Mouse (Mus musculus): ENCODE results near the gene Zfp628. TPM values are rescaled to one million over a fixed set of nuclear protein-coding genes. Genes with fewer than 3 reads are reported as not detected.

Zfp628 gene
- total and polyA plus RNA-seq, 3 experiments = 2.5 to 17.6 TPM; not detected in 1

DNA sequence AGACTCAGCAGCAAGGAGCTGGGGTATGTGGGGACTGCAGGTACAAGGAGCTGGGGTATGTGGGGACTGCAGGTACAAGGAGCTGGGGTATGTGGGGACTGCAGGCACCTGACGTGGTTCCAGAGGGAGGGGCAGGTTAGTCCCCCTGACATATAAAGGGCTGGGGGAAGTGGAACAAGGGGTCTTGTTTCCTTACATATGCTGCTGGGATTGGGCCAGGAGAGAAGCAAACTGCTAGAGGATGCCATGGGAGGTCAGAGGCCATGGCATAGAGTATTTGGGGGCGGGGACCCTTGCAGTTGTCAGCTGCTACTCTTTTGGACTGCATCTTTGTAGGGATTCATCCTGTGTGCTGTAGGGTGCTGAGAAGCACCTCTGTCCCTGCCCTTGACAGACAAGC lies 2.5 kb downstream of the Zfp628 start:
- peaks cover 0 to 4% of the 10 kb centered on the region in 2 experiments; a peak in 2 of 4 replicates for H3K36me3 ChIP-seq (ENCODE audit: control insufficient read depth in 1 of 2, insufficient read depth in 2 of 2, low read length in 2 of 2)
- peaks cover 6% of the 10 kb centered on the region for H3K79me2 ChIP-seq (ENCODE audit: control insufficient read depth, insufficient read depth, low read length, poor library complexity)
- H3K4me1 ChIP-seq (ENCODE audit: control insufficient read depth in 1 of 2, insufficient read depth in 2 of 2, low read length in 2 of 2) = 0 out of 4 replicates have a peak, but pooled peaks cover 0 to 5% of the 10 kb centered on the region in 2 experiments
- H3K27ac ChIP-seq (ENCODE audit: control insufficient read depth, low read depth, low read length) = no peak overlapping the region
- no peaks in the 10 kb centered on the region for H3K27me3 ChIP-seq (ENCODE audit: control insufficient read depth in 1 of 2, insufficient read depth in 2 of 2, low read length in 2 of 2)
- H3K9ac ChIP-seq (ENCODE audit: control insufficient read depth, low read depth, low read length, poor library complexity, severe bottlenecking) = no peak overlapping the region
- no peak for TF ChIP-seq ETS1 (IDR thresholded peaks at IDR 0.05; ENCODE audit: low read depth, low read length)
- H3K4me3 ChIP-seq (ENCODE audit: control insufficient read depth in 1 of 2, insufficient read depth in 1 of 2, low read depth in 2 of 2, low read length in 2 of 2) = no peak overlapping the region
- H3K9me3 ChIP-seq (replicated peaks; ENCODE audit: insufficient read depth, low read length) = no peaks in the 10 kb centered on the region
- DNase-seq (ENCODE audit: low read depth, low spot score) = no peak

DNA sequence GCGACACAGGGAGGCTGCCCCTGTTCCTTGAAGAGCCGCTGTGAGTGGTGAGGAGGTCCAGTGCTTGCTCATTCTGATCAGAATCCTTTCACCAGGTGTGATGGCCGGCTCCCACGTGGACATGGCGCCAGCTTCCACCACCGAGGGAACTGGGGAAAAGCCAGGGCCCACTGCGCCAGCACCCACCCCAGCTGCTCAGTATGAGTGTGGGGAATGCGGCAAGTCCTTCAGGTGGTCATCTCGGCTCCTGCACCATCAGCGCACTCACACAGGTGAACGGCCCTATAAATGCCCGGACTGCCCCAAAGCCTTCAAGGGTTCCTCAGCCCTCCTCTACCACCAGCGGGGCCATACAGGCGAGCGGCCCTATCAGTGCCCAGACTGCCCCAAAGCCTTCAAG lies 3.7 kb downstream of the Zfp628 start:
- H3K27me3 ChIP-seq (ENCODE audit: control insufficient read depth in 1 of 2, insufficient read depth in 2 of 2, low read length in 2 of 2) = no peaks in the 10 kb centered on the region
- H3K79me2 ChIP-seq (ENCODE audit: control insufficient read depth, insufficient read depth, low read length, poor library complexity) = peaks cover 6% of the 10 kb centered on the region
- H3K4me1 ChIP-seq (ENCODE audit: control insufficient read depth in 1 of 2, insufficient read depth in 2 of 2, low read length in 2 of 2) = 0 out of 4 replicates have a peak, but pooled peaks cover 0 to 5% of the 10 kb centered on the region in 2 experiments
- H3K36me3 ChIP-seq (ENCODE audit: control insufficient read depth in 1 of 2, insufficient read depth in 2 of 2, low read length in 2 of 2) = peaks cover 0 to 4% of the 10 kb centered on the region in 2 experiments; a peak in 2 of 4 replicates
- no peak overlapping the region for H3K9ac ChIP-seq (ENCODE audit: control insufficient read depth, low read depth, low read length, poor library complexity, severe bottlenecking)
- H3K4me3 ChIP-seq (ENCODE audit: control insufficient read depth in 1 of 2, insufficient read depth in 1 of 2, low read depth in 2 of 2, low read length in 2 of 2) = no peak overlapping the region
- no peak overlapping the region for H3K27ac ChIP-seq (ENCODE audit: control insufficient read depth, low read depth, low read length)
- TF ChIP-seq CTCF (IDR thresholded peaks at IDR 0.05 in 2 of 3, conservative IDR thresholded peaks at IDR 0.05 in 1 of 3; ENCODE audit: control insufficient read depth in 1 of 3, insufficient read depth in 1 of 3, low read depth in 2 of 3, low read length in 3 of 3, poor library complexity in 1 of 3, severe bottlenecking in 1 of 3) (no peak), POLR2A (IDR thresholded peaks at IDR 0.05; ENCODE audit: control insufficient read depth in 1 of 2, insufficient read depth in 1 of 2, low read depth in 1 of 2, low read length in 2 of 2, poor library complexity in 1 of 2) (no peak), POLR2AphosphoS2 (IDR thresholded peaks at IDR 0.05; ENCODE audit: low read length) (no peak), MYB (IDR thresholded peaks at IDR 0.05; ENCODE audit: low read depth, low read length) (no peak), SMC3 (IDR thresholded peaks at IDR 0.05; ENCODE audit: low read depth, low read length) (no peak), ZC3H11A (IDR thresholded peaks at IDR 0.05; ENCODE audit: low read depth, low read length) (no peak), ETS1 (IDR thresholded peaks at IDR 0.05; ENCODE audit: low read depth, low read length) (no peak), NRF1 (IDR thresholded peaks at IDR 0.05; ENCODE audit: insufficient read depth, low read depth, low read length, poor library complexity, severe bottlenecking) (no peak), TBP (IDR thresholded peaks at IDR 0.05; ENCODE audit: low read depth, low read length) (no peak), RCOR1 (IDR thresholded peaks at IDR 0.05; ENCODE audit: low read depth, low read length) (no peak), MAX (IDR thresholded peaks at IDR 0.05; ENCODE audit: low read length) (no peak), EP300 (IDR thresholded peaks at IDR 0.05; ENCODE audit: low read depth in 1 of 2, low read length in 2 of 2) (no peak), NELFE (IDR thresholded peaks at IDR 0.05; ENCODE audit: low read depth, low read length) (no peak), CHD2 (IDR thresholded peaks at IDR 0.05; ENCODE audit: low read length) (no peak), POLR2AphosphoS5 (IDR thresholded peaks at IDR 0.05; ENCODE audit: borderline replicate concordance, low read depth, low read length) (no peak), UBTF (IDR thresholded peaks at IDR 0.05; ENCODE audit: borderline replicate concordance, insufficient read depth, low read depth, low read length) (no peak), CHD1 (IDR thresholded peaks at IDR 0.05; ENCODE audit: low read depth, low read length) (no peak), MAZ (IDR thresholded peaks at IDR 0.05; ENCODE audit: low read depth, low read length) (no peak)
- no peaks in the 10 kb centered on the region for H3K9me3 ChIP-seq (replicated peaks; ENCODE audit: insufficient read depth, low read length)
- no peak for DNase-seq (ENCODE audit: low read depth, low spot score)

All from MEL (cell line).